Mouse (Mus musculus): ENCODE results near the gene Rbm43.

GRCm38 (mm10) chr2:51941832-51942231 is 6.9 kb upstream of the Rbm43 start:
- TF ChIP-seq POLR2A (IDR thresholded peaks at IDR 0.05; ENCODE audit: borderline replicate concordance, low read depth, low read length) = no peak
- no peak for TF ChIP-seq CTCF (IDR thresholded peaks at IDR 0.05; ENCODE audit: low read depth, low read length)

All from bone marrow macrophage, adult 2 months (primary cell).